Mouse (Mus musculus) ES-E14 (cell line): ENCODE results near the gene Mpl.

Source experiments
- HCFC1 ChIP-seq: IDR thresholded peaks from 2 replicates; pipeline ENCODE4 v1.6.1; 2012; ENCODE audit warnings: low read length, inconsistent platforms, borderline replicate concordance; ENCODE audit not compliant: insufficient read depth
- MAFK ChIP-seq: IDR thresholded peaks from 2 replicates; pipeline ENCODE4 v1.6.1; 2014; ENCODE audit warnings: mild to moderate bottlenecking, low read depth, low read length, inconsistent platforms; ENCODE audit not compliant: insufficient read depth
- ZC3H11A ChIP-seq: IDR thresholded peaks from 2 replicates; pipeline ENCODE4 v1.6.1; 2012; ENCODE audit warnings: low read depth, mild to moderate bottlenecking, inconsistent platforms, low read length, borderline replicate concordance
- ZNF384 ChIP-seq: IDR thresholded peaks from 2 replicates; pipeline ENCODE4 v1.6.1; 2012; ENCODE audit warnings: low read depth, low read length, inconsistent platforms

- TF ChIP-seq HCFC1, result no peak
- TF ChIP-seq ZNF384, result no peak
- no peak for TF ChIP-seq MAFK
- no peak for TF ChIP-seq ZC3H11A
Observed at GRCm38 (mm10) chr4:118401918-118402317, 55.4 kb downstream of the Mpl start.
